Mouse (Mus musculus): ENCODE measurements around the gene Antxr1. TPM values are rescaled to one million over a fixed set of nuclear protein-coding genes. Genes with fewer than 3 reads are reported as not detected.

Antxr1 gene
- polyA plus RNA-seq, 1 experiment = 8.1 TPM

DNA sequence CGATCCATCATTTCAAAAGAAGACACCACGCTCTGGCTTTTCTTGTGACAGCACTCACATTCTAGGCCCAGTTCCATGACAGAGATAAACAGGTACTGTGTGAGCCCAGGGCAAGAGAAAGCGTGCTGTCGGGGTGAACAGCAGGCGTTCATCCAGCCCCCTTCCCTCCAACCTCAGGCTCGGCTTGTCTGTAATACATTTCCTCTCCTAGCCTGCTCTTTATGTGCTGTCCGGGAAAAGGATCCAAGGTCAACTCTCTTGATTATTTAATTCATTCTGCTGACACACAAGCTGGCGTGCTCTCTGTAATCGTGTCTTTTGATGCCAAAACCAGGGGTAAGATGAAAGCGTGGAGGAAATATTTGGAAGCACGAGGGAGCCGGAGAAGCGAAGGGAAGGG is 192.0 kb downstream of the Antxr1 start:
- no peak for TF ChIP-seq CTCF (IDR thresholded peaks at IDR 0.05; ENCODE audit: borderline replicate concordance, insufficient read depth, low read depth, low read length)
- no peak for TF ChIP-seq POLR2A (IDR thresholded peaks at IDR 0.05; ENCODE audit: borderline replicate concordance, insufficient read depth, low read length)
- Histone ChIP-seq H3K4me3 (replicated peaks; ENCODE audit: insufficient read depth, low read depth, low read length) (no peak overlapping the region), H3K27ac (ENCODE audit: insufficient read depth, low read length) (no peak overlapping the region), H3K4me1 (ENCODE audit: control insufficient read depth, insufficient read depth, low read length) (no peaks in the 10 kb centered on the region), H3K27me3 (ENCODE audit: control insufficient read depth, insufficient read depth, low read length) (no peaks in the 10 kb centered on the region)
- DNase-seq = no peak
- 29% methylated on average over 13 of the region's 13 CpGs for WGBS

GRCm38 (mm10) chr6:87142239-87142638 is 193.4 kb downstream of the Antxr1 start:
- no peak for DNase-seq
- Histone ChIP-seq H3K4me3 (replicated peaks; ENCODE audit: insufficient read depth, low read depth, low read length) (no peak overlapping the region), H3K4me1 (ENCODE audit: control insufficient read depth, insufficient read depth, low read length) (no peaks in the 10 kb centered on the region), H3K27ac (ENCODE audit: insufficient read depth, low read length) (no peak overlapping the region), H3K27me3 (ENCODE audit: control insufficient read depth, insufficient read depth, low read length) (no peaks in the 10 kb centered on the region)
- WGBS = 86% methylated on average over 5 of the region's 5 CpGs
- TF ChIP-seq POLR2A (IDR thresholded peaks at IDR 0.05; ENCODE audit: borderline replicate concordance, insufficient read depth, low read length) (no peak), CTCF (IDR thresholded peaks at IDR 0.05; ENCODE audit: borderline replicate concordance, insufficient read depth, low read depth, low read length) (no peak)

- no peaks in the 10 kb centered on the region for H3K4me1 ChIP-seq (ENCODE audit: control insufficient read depth, insufficient read depth, low read length)
- no peaks in the 10 kb centered on the region for H3K27me3 ChIP-seq (ENCODE audit: control insufficient read depth, insufficient read depth, low read length)
- no peak overlapping the region for H3K4me3 ChIP-seq (replicated peaks; ENCODE audit: insufficient read depth, low read depth, low read length)
- 62% methylated on average over 12 of the region's 12 CpGs for WGBS
- no peak overlapping the region for H3K27ac ChIP-seq (ENCODE audit: insufficient read depth, low read length)
- DNase-seq = no peak
- no peak for TF ChIP-seq POLR2A (IDR thresholded peaks at IDR 0.05; ENCODE audit: borderline replicate concordance, insufficient read depth, low read length)
- TF ChIP-seq CTCF (IDR thresholded peaks at IDR 0.05; ENCODE audit: borderline replicate concordance, insufficient read depth, low read depth, low read length) = no peak
These were observed 195.6 kb downstream of the Antxr1 start for GRCm38 (mm10) chr6:87139796-87140553.

GRCm38 (mm10) chr6:87138479-87138878 is 197.1 kb downstream of the Antxr1 start:
- H3K4me3 ChIP-seq (replicated peaks; ENCODE audit: insufficient read depth, low read depth, low read length) = no peak overlapping the region
- TF ChIP-seq POLR2A (IDR thresholded peaks at IDR 0.05; ENCODE audit: borderline replicate concordance, insufficient read depth, low read length) (no peak), CTCF (IDR thresholded peaks at IDR 0.05; ENCODE audit: borderline replicate concordance, insufficient read depth, low read depth, low read length) (no peak)
- H3K27ac ChIP-seq (ENCODE audit: insufficient read depth, low read length) = no peak overlapping the region
- DNase-seq = no peak
- H3K4me1 ChIP-seq (ENCODE audit: control insufficient read depth, insufficient read depth, low read length) = no peaks in the 10 kb centered on the region
- WGBS = 92% methylated on average over 5 of the region's 5 CpGs
- H3K27me3 ChIP-seq (ENCODE audit: control insufficient read depth, insufficient read depth, low read length) = no peaks in the 10 kb centered on the region

- no peaks in the 10 kb centered on the region for H3K4me1 ChIP-seq (ENCODE audit: control insufficient read depth, insufficient read depth, low read length)
- TF ChIP-seq CTCF (IDR thresholded peaks at IDR 0.05; ENCODE audit: borderline replicate concordance, insufficient read depth, low read depth, low read length) = no peak
- no peak for TF ChIP-seq POLR2A (IDR thresholded peaks at IDR 0.05; ENCODE audit: borderline replicate concordance, insufficient read depth, low read length)
- DNase-seq = no peak
- H3K4me3 ChIP-seq (replicated peaks; ENCODE audit: insufficient read depth, low read depth, low read length) = no peak overlapping the region
- no peak overlapping the region for H3K27ac ChIP-seq (ENCODE audit: insufficient read depth, low read length)
- H3K27me3 ChIP-seq (ENCODE audit: control insufficient read depth, insufficient read depth, low read length) = no peaks in the 10 kb centered on the region
- 57% methylated on average over 12 of the region's 12 CpGs for WGBS
These were observed 201.6 kb downstream of the Antxr1 start for GRCm38 (mm10) chr6:87133966-87134546.

- Histone ChIP-seq H3K4me1 (ENCODE audit: control insufficient read depth, insufficient read depth, low read length) (no peaks in the 10 kb centered on the region), H3K4me3 (replicated peaks; ENCODE audit: insufficient read depth, low read depth, low read length) (no peak overlapping the region), H3K27ac (ENCODE audit: insufficient read depth, low read length) (no peak overlapping the region), H3K27me3 (ENCODE audit: control insufficient read depth, insufficient read depth, low read length) (no peaks in the 10 kb centered on the region)
- TF ChIP-seq CTCF (IDR thresholded peaks at IDR 0.05; ENCODE audit: borderline replicate concordance, insufficient read depth, low read depth, low read length) (no peak), POLR2A (IDR thresholded peaks at IDR 0.05; ENCODE audit: borderline replicate concordance, insufficient read depth, low read length) (no peak)
- 34% methylated on average over 3 of the region's 3 CpGs for WGBS
- no peak for DNase-seq
These were observed 202.1 kb downstream of the Antxr1 start for GRCm38 (mm10) chr6:87133520-87133919.

DNA sequence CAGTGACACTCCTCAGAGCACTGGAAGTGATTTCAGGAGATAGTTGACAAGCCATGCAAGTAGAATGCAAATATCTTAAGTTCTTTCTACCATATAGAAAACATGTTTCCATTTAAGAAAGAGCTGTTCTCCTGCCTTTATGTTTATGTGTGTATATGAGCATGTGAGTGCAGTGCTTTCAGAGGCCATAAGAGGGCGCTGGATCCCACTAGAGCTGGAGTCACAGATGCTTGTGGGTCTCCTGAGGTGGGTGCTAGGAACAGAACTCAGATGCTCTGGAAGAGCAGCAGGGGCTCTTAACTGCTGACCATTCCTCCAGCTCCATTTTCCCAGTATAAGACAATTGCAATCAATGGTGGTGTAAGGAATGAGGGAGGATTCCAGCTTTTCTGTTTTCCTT is 204.5 kb downstream of the Antxr1 start:
- TF ChIP-seq CTCF (IDR thresholded peaks at IDR 0.05; ENCODE audit: borderline replicate concordance, insufficient read depth, low read depth, low read length) (no peak), POLR2A (IDR thresholded peaks at IDR 0.05; ENCODE audit: borderline replicate concordance, insufficient read depth, low read length) (no peak)
- H3K27ac ChIP-seq (ENCODE audit: insufficient read depth, low read length) = no peak overlapping the region
- 68% methylated on average over 1 of the region's 1 CpGs for WGBS

DNA sequence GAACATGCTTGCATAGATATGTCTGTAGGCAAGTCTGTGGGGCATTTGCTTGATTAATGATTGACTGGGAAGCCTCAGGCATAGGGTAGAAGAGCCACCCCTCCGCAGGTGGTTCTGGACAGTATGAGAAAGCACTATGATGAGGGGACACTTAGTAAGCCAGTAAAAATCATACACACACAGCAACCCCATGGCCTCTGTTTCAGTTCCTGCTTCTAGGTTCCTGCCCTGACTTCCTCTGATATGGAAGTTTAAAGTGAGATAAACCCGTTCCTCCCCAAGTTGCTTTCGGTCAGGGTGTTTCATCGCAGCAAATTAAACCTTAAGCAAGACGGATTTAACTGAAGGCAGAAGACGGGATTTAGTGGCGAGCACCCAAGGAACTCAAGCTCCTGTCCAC is 205.0 kb downstream of the Antxr1 start:
- no peak overlapping the region for H3K4me3 ChIP-seq (replicated peaks; ENCODE audit: insufficient read depth, low read depth, low read length)
- TF ChIP-seq POLR2A (IDR thresholded peaks at IDR 0.05; ENCODE audit: borderline replicate concordance, insufficient read depth, low read length) (no peak), CTCF (IDR thresholded peaks at IDR 0.05; ENCODE audit: borderline replicate concordance, insufficient read depth, low read depth, low read length) (no peak)
- no peaks in the 10 kb centered on the region for H3K27me3 ChIP-seq (ENCODE audit: control insufficient read depth, insufficient read depth, low read length)

More for the DNA sequence above, 204.5 kb downstream of the Antxr1 start:
- DNase-seq = no peak
- Histone ChIP-seq H3K27me3 (ENCODE audit: control insufficient read depth, insufficient read depth, low read length) (no peaks in the 10 kb centered on the region), H3K4me3 (replicated peaks; ENCODE audit: insufficient read depth, low read depth, low read length) (no peak overlapping the region), H3K4me1 (ENCODE audit: control insufficient read depth, insufficient read depth, low read length) (no peaks in the 10 kb centered on the region)

More for the DNA sequence above, 205.0 kb downstream of the Antxr1 start:
- DNase-seq = no peak
- WGBS = 98% methylated on average over 7 of the region's 7 CpGs
- Histone ChIP-seq H3K27ac (ENCODE audit: insufficient read depth, low read length) (no peak overlapping the region), H3K4me1 (ENCODE audit: control insufficient read depth, insufficient read depth, low read length) (no peaks in the 10 kb centered on the region)

Data from cerebellum, adult 2 months (tissue).